Mouse (Mus musculus) retina, embryonic 14.5 days (tissue): ENCODE measurements around the gene Rcc1.
"Not testable (repeated sequence)": the region's sequence is repeated elsewhere in the genome, so short reads cannot be mapped to it uniquely, and the experiment has no call there.

Experiments used
- DNase-seq: peaks from one replicate; pipeline ENCODE4 v3.0.0-alpha.2; 2015; ENCODE audit warnings: low spot score

The Rcc1 gene

GRCm38 (mm10) chr4:132312627-132313026 lies 40.8 kb downstream of the Rcc1 start:
- no peak for DNase-seq

GRCm38 (mm10) chr4:132311801-132312200 lies 41.6 kb downstream of the Rcc1 start:
- no peak for DNase-seq

GRCm38 (mm10) chr4:132311209-132311608 lies 42.2 kb downstream of the Rcc1 start:
- no peak for DNase-seq

GRCm38 (mm10) chr4:132309849-132310472 lies 43.4 kb downstream of the Rcc1 start:
- peak; percentile 59 for DNase-seq

GRCm38 (mm10) chr4:132309140-132309848 lies 44.1 kb downstream of the Rcc1 start:
- DNase-seq, result peak; percentile 38

- DNase-seq, result peak; percentile 93
Observed at GRCm38 (mm10) chr4:132308437-132309139, 44.8 kb downstream of the Rcc1 start.

GRCm38 (mm10) chr4:132306004-132306403 lies 47.4 kb downstream of the Rcc1 start:
- no peak for DNase-seq

- no peak for DNase-seq
Observed at GRCm38 (mm10) chr4:132305276-132305675, 48.1 kb downstream of the Rcc1 start.

- DNase-seq, result not testable (repeated sequence)
Observed at GRCm38 (mm10) chr4:132303484-132303883, 49.9 kb downstream of the Rcc1 start.

- DNase-seq, result peak; percentile 72
Observed at GRCm38 (mm10) chr4:132302939-132303479, 50.4 kb downstream of the Rcc1 start, which contains the start of gene Rab42. Gene Rab42, minus strand, starts transcription at chr4:132303385.

GRCm38 (mm10) chr4:132301965-132302938 lies 51.2 kb downstream of the Rcc1 start:
- no peak for DNase-seq

GRCm38 (mm10) chr4:132301486-132301885 lies 51.9 kb downstream of the Rcc1 start:
- no peak for DNase-seq

- DNase-seq, result no peak
Observed at GRCm38 (mm10) chr4:132299849-132300248, 53.6 kb downstream of the Rcc1 start.

- DNase-seq, result peak; percentile 32
Observed at GRCm38 (mm10) chr4:132295696-132296390, 57.6 kb downstream of the Rcc1 start.

GRCm38 (mm10) chr4:132293682-132294240 lies 59.6 kb downstream of the Rcc1 start:
- no peak for DNase-seq

- peak; percentile 62 for DNase-seq
Observed at GRCm38 (mm10) chr4:132292988-132293387, 60.4 kb downstream of the Rcc1 start.

GRCm38 (mm10) chr4:132291624-132292335 lies 61.6 kb downstream of the Rcc1 start:
- DNase-seq, result no peak

- DNase-seq, result no peak
Observed at GRCm38 (mm10) chr4:132291056-132291455, 62.3 kb downstream of the Rcc1 start.

GRCm38 (mm10) chr4:132288840-132289239 lies 64.6 kb downstream of the Rcc1 start:
- DNase-seq, result not testable (repeated sequence)
